In the genomic region with DNA sequence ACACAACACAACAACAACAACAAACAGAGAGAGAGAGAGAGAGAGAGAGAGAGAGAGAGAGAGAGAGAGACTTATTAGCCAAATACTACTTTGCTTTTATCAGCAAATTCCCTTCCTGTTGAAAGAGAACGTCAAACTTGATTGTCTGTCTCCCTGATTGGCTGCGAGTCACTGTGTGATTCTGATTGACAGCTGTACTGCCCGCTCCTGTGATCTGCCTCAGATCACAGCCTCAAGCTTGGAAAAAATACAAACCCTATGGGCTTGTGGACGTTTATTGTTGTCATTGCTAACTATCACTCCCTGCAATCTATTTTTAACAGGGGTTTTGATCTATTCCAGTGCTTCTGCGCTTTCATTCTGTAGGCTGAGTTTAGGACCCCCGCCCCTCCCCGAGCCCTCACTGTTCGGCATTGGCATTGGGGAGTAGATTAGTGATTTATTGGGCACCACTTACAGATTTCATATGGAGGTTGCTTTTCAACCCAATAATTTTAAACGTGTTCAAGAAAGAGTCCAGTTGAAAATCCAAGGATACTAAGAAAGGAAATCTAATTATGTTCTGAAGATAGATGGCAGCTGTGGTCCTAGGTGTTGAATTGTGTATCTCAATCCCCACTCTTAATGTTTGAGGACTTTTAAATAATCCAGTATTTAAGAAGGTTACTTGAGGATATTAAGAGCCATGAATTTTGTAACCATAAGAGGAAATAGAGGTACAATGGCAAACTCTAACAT, we compare ENCODE assay signal across 21 mouse cellular contexts. TPM values are rescaled to one million over a fixed set of nuclear protein-coding genes. Genes with fewer than 3 reads are reported as not detected.
DNase-seq lines count a peak whose midpoint lies in the region; ATAC-seq and TF ChIP-seq lines count a peak whose summit lies in the region.
"Had no signal": no experiment of that assay in that cellular context is flagged by ENCODE, and none has a peak within 500 bp of the region (broad histone marks: within the 10 kb centered on the region; RNA-seq: fewer than 3 reads in every experiment).

No protein-coding gene starts in this region.

- 32% methylated on average over 9 of the region's 9 CpGs for WGBS in lung, embryonic 15.5 days
- WGBS in lung, adult 2 months: 55% methylated on average over 9 of the region's 9 CpGs

- no peak overlapping the region for H3K4me2 ChIP-seq in lung, embryonic 15.5 days
- H3K4me2 ChIP-seq: forebrain, embryonic 13.5 days; heart, embryonic 12.5 days; hindbrain, embryonic 15.5 days had no signal

- no peak for TF ChIP-seq POLR2A in lung, adult 2 months (IDR thresholded peaks at IDR 0.05; ENCODE audit: borderline replicate concordance, extremely low read depth, low read depth, low read length)

- peak overlapping the region; percentile 45 for H3K27ac ChIP-seq in lung, embryonic 15.5 days
- H3K27ac ChIP-seq: embryonic facial prominence, embryonic 10.5 days; forebrain, embryonic 13.5 days; hindbrain, embryonic 10.5 days; hindbrain, embryonic 15.5 days had no signal

- H3K36me3 ChIP-seq in lung, embryonic 15.5 days: no peaks in the 10 kb centered on the region
- H3K36me3 ChIP-seq: embryonic facial prominence, embryonic 10.5 days; G1E; heart, embryonic 12.5 days; hindbrain, embryonic 10.5 days; hindbrain, embryonic 15.5 days had no signal

- H3K9ac ChIP-seq in lung, embryonic 15.5 days: no peak overlapping the region
- H3K9ac ChIP-seq: forebrain, embryonic 13.5 days; forebrain, postnatal 0 days; heart, embryonic 12.5 days; hindbrain, embryonic 15.5 days had no signal

- no peaks in the 10 kb centered on the region for H3K27me3 ChIP-seq in lung, embryonic 15.5 days
- H3K27me3 ChIP-seq: forebrain, embryonic 13.5 days; heart, embryonic 12.5 days; hindbrain, embryonic 15.5 days had no signal

- H3K4me3 ChIP-seq in lung, embryonic 15.5 days: no peak overlapping the region
- no peak overlapping the region for H3K4me3 ChIP-seq in lung, adult 2 months (replicated peaks; ENCODE audit: extremely low read depth, low read depth, low read length)
- H3K4me3 ChIP-seq: embryonic facial prominence, embryonic 10.5 days; forebrain, embryonic 13.5 days; heart, embryonic 12.5 days; hindbrain, embryonic 10.5 days; hindbrain, embryonic 15.5 days had no signal

- DNase-seq in lung, adult 2 months: no peak
- DNase-seq in R1 (ENCODE audit: low read depth, low spot score): peak; percentile 61
- peak; percentile 57 for DNase-seq in lung, postnatal 10 days
- DNase-seq in kidney, adult 9 months: no peak
- no peak for DNase-seq in gastrocnemius, adult 8-10 months (ENCODE audit: low spot score in 2 of 2)
- DNase-seq in layer of hippocampus, adult 18-20 months (ENCODE audit: low spot score in 2 of 2): no peak
- DNase-seq: adrenal gland, postnatal 14 days; cerebellum, adult 18-20 months; cerebellum, adult 9-11 months; cerebellum, postnatal 36 days; forebrain, postnatal 0 days; gastrocnemius, postnatal 25 days had no signal

- no peak for TF ChIP-seq CTCF in lung, adult 2 months (IDR thresholded peaks at IDR 0.05; ENCODE audit: insufficient read depth, low read length)

- ATAC-seq in lung, embryonic 15.5 days (ENCODE audit: borderline replicate concordance, extremely low read depth, low FRiP score, low TSS enrichment): peak; percentile 58
- ATAC-seq: activated CD4-positive, CD25-positive, alpha-beta regulatory T cell, adult 4 months; forebrain, embryonic 13.5 days; forebrain, postnatal 0 days had no signal

- no peaks in the 10 kb centered on the region for H3K9me3 ChIP-seq in lung, embryonic 15.5 days
- H3K9me3 ChIP-seq: embryonic facial prominence, embryonic 10.5 days; forebrain, embryonic 13.5 days; hindbrain, embryonic 10.5 days; hindbrain, embryonic 15.5 days had no signal

- H3K4me1 ChIP-seq in lung, embryonic 15.5 days: peaks cover 35% of the 10 kb centered on the region
- H3K4me1 ChIP-seq in lung, adult 2 months (ENCODE audit: control insufficient read depth, insufficient read depth, low read length): peaks cover 3% of the 10 kb centered on the region
- H3K4me1 ChIP-seq: forebrain, embryonic 13.5 days; heart, embryonic 12.5 days; hindbrain, embryonic 10.5 days; hindbrain, embryonic 15.5 days had no signal

RNA-seq across cellular contexts. Expression of gene Limch1, which starts 39.2 kb away (rescaled TPM):
- 74.0 and 77.2 TPM in 2 replicates for polyA plus RNA-seq in lung, embryonic 15.5 days (2015; fragmentation: Nextera tagmentation; extraction: Ambion mirVana)
- 156 and 242 TPM in 2 replicates for polyA plus RNA-seq in lung, adult 2 months (2012; rRNA removed)
- total RNA-seq in gastrocnemius, adult 8-10 months (2022): 100 to 1,000 TPM; 110 to 128 (median 121) TPM
- total RNA-seq in layer of hippocampus, adult 18-20 months (2021): 100 to 1,000 TPM; 122 to 133 TPM
- total RNA-seq: granulocyte monocyte progenitor cell, adult 5-6 weeks had no signal
- polyA plus RNA-seq: G1E had no signal

Comparison
In these comparisons a context has a peak if more than half of its experiments do, and no peak if none do; other contexts are left out.
1. DNase-seq: peak in R1 (single experiment) and lung, postnatal 10 days (single experiment); none in lung, adult 2 months (single experiment), kidney, adult 9 months (single experiment), gastrocnemius, adult 8-10 months (0 of 2) and layer of hippocampus, adult 18-20 months (0 of 2).